Mouse (Mus musculus): ENCODE measurements around the gene Osr1.

DNA sequence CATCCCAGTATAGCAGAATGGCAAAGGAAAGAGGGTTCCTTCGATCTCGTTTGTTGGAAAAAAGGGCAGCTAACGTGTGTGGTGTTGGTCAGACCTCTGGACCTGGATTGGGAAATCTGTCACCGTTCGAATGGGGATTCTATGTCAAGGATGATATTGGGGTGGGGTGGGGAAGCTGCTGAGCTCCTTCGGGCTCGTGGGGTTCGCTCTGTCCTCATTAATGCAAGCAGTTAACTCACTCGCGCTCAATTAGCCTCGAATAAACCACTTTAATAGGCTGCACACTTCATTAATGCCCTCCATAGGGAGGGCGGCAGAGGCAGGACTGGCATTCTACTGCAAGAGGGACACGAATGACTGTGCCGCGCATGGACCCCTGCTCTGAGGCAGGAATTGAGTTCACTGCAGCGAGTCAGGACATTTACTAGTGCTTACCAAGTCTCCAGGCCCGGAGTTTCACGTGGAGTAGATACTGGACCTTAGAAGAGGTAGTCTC lies 6.2 kb downstream of the Osr1 start:
- no peak for TF ChIP-seq GATA1 (IDR thresholded peaks at IDR 0.05; ENCODE audit: low read length)
- no peak for TF ChIP-seq TAL1 (IDR thresholded peaks at IDR 0.05; ENCODE audit: low read length)
